Mouse (Mus musculus): ENCODE results near the gene Hoxd1. TPM values are rescaled to one million over a fixed set of nuclear protein-coding genes. Genes with fewer than 3 reads are reported as not detected.

Hoxd1 gene
- total and polyA plus RNA-seq, 3 experiments: not detected

GRCm38 (mm10) chr2:74761941-74762340 is 839 bp upstream of the Hoxd1 start:
- Histone ChIP-seq H3K79me2 (replicated peaks; ENCODE audit: control insufficient read depth, insufficient read depth, low read length) (no peaks in the 10 kb centered on the region), H3K27ac (no peak overlapping the region), H3K4me3 (no peak overlapping the region), H3K4me1 (ENCODE audit: control insufficient read depth, insufficient read depth, low read length) (no peaks in the 10 kb centered on the region; the same call in 1 of the 2 replicates), H3K27me3 (ENCODE audit: control insufficient read depth, insufficient read depth, low read length) (peaks cover 21% of the 10 kb centered on the region), H3K36me3 (ENCODE audit: control insufficient read depth, insufficient read depth, low read length) (no peaks in the 10 kb centered on the region), H3K9ac (ENCODE audit: low read depth, low read length) (no peak overlapping the region)
- intact Hi-C loops (cut with DNase I): no loop called here
- no peak for DNase-seq
- TF ChIP-seq CTCF (IDR thresholded peaks at IDR 0.05) (no peak), EP300 (IDR thresholded peaks at IDR 0.05; ENCODE audit: insufficient read depth, low read depth, low read length) (no peak), POLR2A (IDR thresholded peaks at IDR 0.05; ENCODE audit: insufficient read depth, low read depth, low read length) (no peak)
- WGBS: 8% methylated on average over 13 of the region's 13 CpGs

DNA sequence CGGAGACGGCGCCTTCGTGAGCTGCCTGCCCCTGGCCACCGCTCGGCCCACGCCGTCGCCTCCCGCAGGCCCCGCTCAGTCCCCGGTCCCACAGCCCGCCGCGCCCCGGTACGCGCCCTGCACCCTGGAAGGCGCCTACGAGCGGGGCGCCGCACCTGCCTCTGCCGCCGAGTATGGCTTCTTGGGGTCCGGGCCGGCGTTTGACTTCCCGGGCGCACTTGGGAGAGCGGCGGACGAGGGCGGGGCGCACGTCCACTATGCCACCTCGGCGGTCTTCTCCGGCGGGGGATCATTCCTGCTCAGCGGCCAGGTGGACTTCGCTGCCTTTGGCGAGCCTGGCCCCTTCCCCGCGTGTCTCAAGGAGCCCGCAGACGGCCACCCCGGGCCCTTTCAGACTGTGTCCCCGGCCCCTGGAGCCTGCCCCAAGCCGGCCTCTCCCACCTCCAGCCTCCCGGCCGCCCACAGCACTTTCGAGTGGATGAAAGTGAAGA is 510 bp downstream of the Hoxd1 start:
- no peak for TF ChIP-seq EP300 (IDR thresholded peaks at IDR 0.05; ENCODE audit: insufficient read depth, low read depth, low read length)
- no peak for TF ChIP-seq CTCF (IDR thresholded peaks at IDR 0.05)
- TF ChIP-seq POLR2A (IDR thresholded peaks at IDR 0.05; ENCODE audit: insufficient read depth, low read depth, low read length): no peak
- Histone ChIP-seq H3K27me3 (ENCODE audit: control insufficient read depth, insufficient read depth, low read length) (peaks cover 20% of the 10 kb centered on the region), H3K27ac (no peak overlapping the region), H3K79me2 (replicated peaks; ENCODE audit: control insufficient read depth, insufficient read depth, low read length) (no peaks in the 10 kb centered on the region), H3K4me1 (ENCODE audit: control insufficient read depth, insufficient read depth, low read length) (no peaks in the 10 kb centered on the region; the same call in 1 of the 2 replicates), H3K9ac (ENCODE audit: low read depth, low read length) (peak overlapping the region; percentile 41; the same call in 1 of the 2 replicates), H3K4me3 (peak overlapping the region; percentile 41), H3K36me3 (ENCODE audit: control insufficient read depth, insufficient read depth, low read length) (no peaks in the 10 kb centered on the region)
- DNase-seq: no peak
- intact Hi-C loops (cut with DNase I): no loop called here
- 2% methylated on average over 46 of the region's 53 CpGs for WGBS

DNA sequence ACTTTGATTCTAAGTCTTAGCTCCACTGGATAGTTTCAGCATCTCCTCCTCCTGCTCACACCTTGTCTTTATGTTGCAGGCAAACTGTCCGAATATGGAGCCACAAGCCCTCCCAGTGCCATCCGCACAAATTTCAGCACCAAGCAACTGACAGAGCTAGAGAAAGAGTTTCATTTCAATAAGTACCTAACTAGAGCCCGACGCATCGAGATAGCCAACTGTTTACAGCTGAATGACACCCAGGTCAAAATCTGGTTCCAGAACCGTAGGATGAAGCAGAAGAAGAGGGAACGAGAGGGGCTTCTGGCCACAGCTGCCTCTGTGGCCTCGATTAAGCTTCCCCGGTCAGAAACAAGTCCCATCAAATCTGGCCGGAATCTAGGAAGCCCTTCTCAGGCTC is 1.2 kb downstream of the Hoxd1 start:
- intact Hi-C loops (cut with DNase I): no loop called here
- no peaks in the 10 kb centered on the region for H3K79me2 ChIP-seq (replicated peaks; ENCODE audit: control insufficient read depth, insufficient read depth, low read length)
- no peak for TF ChIP-seq EP300 (IDR thresholded peaks at IDR 0.05; ENCODE audit: insufficient read depth, low read depth, low read length)
- no peak for TF ChIP-seq CTCF (IDR thresholded peaks at IDR 0.05)
- peaks cover 20% of the 10 kb centered on the region for H3K27me3 ChIP-seq (ENCODE audit: control insufficient read depth, insufficient read depth, low read length)
- no peak overlapping the region for H3K9ac ChIP-seq (ENCODE audit: low read depth, low read length)
- H3K36me3 ChIP-seq (ENCODE audit: control insufficient read depth, insufficient read depth, low read length): no peaks in the 10 kb centered on the region
- 58% methylated on average over 10 of the region's 10 CpGs for WGBS
- H3K4me3 ChIP-seq: no peak overlapping the region
- no peak for DNase-seq
- H3K4me1 ChIP-seq (ENCODE audit: control insufficient read depth, insufficient read depth, low read length): no peaks in the 10 kb centered on the region; the same call in 1 of the 2 replicates
- H3K27ac ChIP-seq: no peak overlapping the region

DNA sequence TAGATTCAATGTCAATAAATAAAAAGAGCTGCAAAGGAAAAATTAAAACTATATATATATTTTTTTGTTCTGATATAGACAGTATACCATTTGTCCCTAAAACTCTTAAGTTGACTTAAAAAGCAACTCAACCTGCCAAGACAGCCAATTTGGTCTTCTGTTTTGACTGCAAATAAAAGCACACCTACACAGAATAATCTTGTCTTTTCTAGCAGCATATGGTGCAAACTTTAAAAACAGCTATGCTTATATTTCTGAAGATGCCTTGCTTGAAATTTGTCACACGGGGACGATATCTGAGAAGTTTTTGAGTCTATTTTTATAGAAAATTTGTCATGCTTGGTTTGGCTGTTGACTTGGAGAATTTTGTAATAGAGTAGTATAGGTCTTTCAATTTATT is 11.6 kb downstream of the Hoxd1 start:
- intact Hi-C loops (cut with DNase I): no loop called here
- DNase-seq: no peak
- no peaks in the 10 kb centered on the region for H3K36me3 ChIP-seq (ENCODE audit: control insufficient read depth, insufficient read depth, low read length)
- TF ChIP-seq EP300 (IDR thresholded peaks at IDR 0.05; ENCODE audit: insufficient read depth, low read depth, low read length) (no peak), CTCF (IDR thresholded peaks at IDR 0.05) (no peak), POLR2A (IDR thresholded peaks at IDR 0.05; ENCODE audit: insufficient read depth, low read depth, low read length) (no peak)
- no peak overlapping the region for H3K27ac ChIP-seq
- H3K9ac ChIP-seq (ENCODE audit: low read depth, low read length): no peak overlapping the region
- no peak overlapping the region for H3K4me3 ChIP-seq
- no peaks in the 10 kb centered on the region for H3K79me2 ChIP-seq (replicated peaks; ENCODE audit: control insufficient read depth, insufficient read depth, low read length)
- H3K27me3 ChIP-seq (ENCODE audit: control insufficient read depth, insufficient read depth, low read length): peaks cover 2% of the 10 kb centered on the region; the same call in 1 of the 2 replicates
- WGBS: 73% methylated on average over 2 of the region's 2 CpGs
- no peaks in the 10 kb centered on the region for H3K4me1 ChIP-seq (ENCODE audit: control insufficient read depth, insufficient read depth, low read length)

DNA sequence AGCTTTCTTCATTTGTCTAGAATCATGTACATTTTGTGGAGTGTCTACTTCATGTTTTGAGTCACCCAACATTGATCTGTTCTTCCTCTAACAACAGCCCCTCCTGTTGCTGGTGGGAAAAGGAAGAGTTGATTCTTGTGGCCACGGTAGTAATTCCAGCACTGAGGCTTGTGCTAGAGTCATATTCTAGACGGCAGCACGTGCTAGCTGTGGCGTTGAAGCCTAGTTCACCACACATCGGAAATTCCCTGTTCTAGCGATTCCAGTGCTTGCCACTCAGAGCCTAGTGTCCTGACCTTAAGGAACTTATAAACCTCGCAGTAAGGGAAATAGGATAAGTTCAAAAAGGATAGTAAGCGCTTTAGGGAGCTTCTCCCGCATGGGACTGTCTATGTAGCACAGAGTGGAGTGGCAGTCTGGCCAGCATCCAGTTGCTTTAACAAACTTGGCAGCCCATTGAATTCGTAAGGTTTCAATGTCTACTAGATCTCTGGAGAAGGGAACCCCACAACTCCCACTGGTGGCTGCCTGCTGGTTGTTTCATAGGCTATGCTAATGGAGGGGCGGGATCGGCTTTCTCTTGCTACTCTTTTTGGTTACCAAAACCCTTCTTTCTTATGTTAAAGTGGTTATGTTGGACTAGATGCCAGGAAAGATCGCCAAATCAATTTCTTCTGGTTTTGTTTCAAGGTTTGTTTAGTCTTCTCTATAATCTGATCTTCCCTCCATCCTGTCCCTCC is 14.9 kb downstream of the Hoxd1 start:
- Histone ChIP-seq H3K4me3 (no peak overlapping the region), H3K4me1 (ENCODE audit: control insufficient read depth, insufficient read depth, low read length) (no peaks in the 10 kb centered on the region), H3K79me2 (replicated peaks; ENCODE audit: control insufficient read depth, insufficient read depth, low read length) (no peaks in the 10 kb centered on the region), H3K27ac (no peak overlapping the region), H3K36me3 (ENCODE audit: control insufficient read depth, insufficient read depth, low read length) (no peaks in the 10 kb centered on the region), H3K9ac (ENCODE audit: low read depth, low read length) (no peak overlapping the region), H3K27me3 (ENCODE audit: control insufficient read depth, insufficient read depth, low read length) (no peaks in the 10 kb centered on the region; the same call in 1 of the 2 replicates)
- no peak for DNase-seq
- intact Hi-C loops (cut with DNase I): no loop called here
- 67% methylated on average over 13 of the region's 13 CpGs for WGBS
- TF ChIP-seq EP300 (IDR thresholded peaks at IDR 0.05; ENCODE audit: insufficient read depth, low read depth, low read length): no peak
- no peak for TF ChIP-seq CTCF (IDR thresholded peaks at IDR 0.05)
- TF ChIP-seq POLR2A (IDR thresholded peaks at IDR 0.05; ENCODE audit: insufficient read depth, low read depth, low read length): no peak

GRCm38 (mm10) chr2:74781386-74781785 is 18.6 kb downstream of the Hoxd1 start:
- no peaks in the 10 kb centered on the region for H3K79me2 ChIP-seq (replicated peaks; ENCODE audit: control insufficient read depth, insufficient read depth, low read length)
- no peak overlapping the region for H3K27ac ChIP-seq
- DNase-seq: no peak
- no peak overlapping the region for H3K9ac ChIP-seq (ENCODE audit: low read depth, low read length)
- intact Hi-C loops (cut with DNase I): no loop called here
- 56% methylated on average over 5 of the region's 5 CpGs for WGBS
- no peak overlapping the region for H3K4me3 ChIP-seq
- no peaks in the 10 kb centered on the region; the same call in 1 of the 2 replicates for H3K27me3 ChIP-seq (ENCODE audit: control insufficient read depth, insufficient read depth, low read length)
- no peaks in the 10 kb centered on the region for H3K36me3 ChIP-seq (ENCODE audit: control insufficient read depth, insufficient read depth, low read length)
- TF ChIP-seq CTCF (IDR thresholded peaks at IDR 0.05): no peak
- TF ChIP-seq POLR2A (IDR thresholded peaks at IDR 0.05; ENCODE audit: insufficient read depth, low read depth, low read length): no peak
- TF ChIP-seq EP300 (IDR thresholded peaks at IDR 0.05; ENCODE audit: insufficient read depth, low read depth, low read length): no peak
- no peaks in the 10 kb centered on the region for H3K4me1 ChIP-seq (ENCODE audit: control insufficient read depth, insufficient read depth, low read length)
